Comparison of ENCODE assay signal across 8 mouse cellular contexts in the genomic region with DNA sequence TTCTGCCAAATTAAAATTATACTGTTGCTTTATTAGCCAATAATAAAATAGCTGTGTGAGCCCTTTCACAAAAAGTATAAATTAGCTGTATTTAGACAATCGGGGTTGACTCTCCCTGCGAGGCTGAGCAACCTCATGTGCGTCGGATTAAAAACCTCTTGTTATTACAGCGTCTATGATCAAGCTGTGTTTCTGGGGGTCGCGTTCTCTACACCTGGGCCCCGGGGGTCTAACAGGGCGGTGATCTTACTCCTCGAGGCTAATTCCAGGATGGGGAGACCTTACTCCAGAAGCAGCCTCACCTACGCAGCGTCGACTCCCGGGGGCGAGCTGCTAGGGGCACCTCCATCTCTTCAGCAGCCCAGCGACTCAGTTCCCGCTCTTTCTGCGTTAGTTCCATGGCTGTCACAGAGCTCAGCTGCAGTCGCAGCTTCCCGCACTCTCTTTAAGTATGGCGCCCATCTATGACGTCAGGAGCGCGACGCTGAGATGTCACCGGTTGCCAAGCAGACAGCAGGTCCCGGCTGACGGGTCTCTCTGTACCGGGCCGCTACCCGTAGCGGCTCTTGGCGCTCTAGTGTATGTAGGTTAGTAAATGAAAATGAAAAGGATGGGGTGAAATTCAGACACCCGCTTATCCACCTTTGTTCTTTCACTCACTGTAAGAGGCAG. TPM values are rescaled to one million over a fixed set of nuclear protein-coding genes. Genes with fewer than 3 reads are reported as not detected.
A peak's percentile ranks its signal among the peaks of the same experiment; 100 is the strongest.
DNase-seq lines count a peak whose midpoint lies in the region; ATAC-seq lines count a peak whose summit lies in the region.

A gene (minus strand): TSS at position 466 of the 672 bp plus-strand sequence.

- ATAC-seq in common myeloid progenitor, adult 5-6 weeks (replicated peaks; ENCODE audit: low read depth, poor library complexity, severe bottlenecking): peak; percentile 98
- ATAC-seq in megakaryocyte progenitor cell, adult 5-6 weeks (replicated peaks; ENCODE audit: poor library complexity): peak; percentile 99

- DNase-seq in ZHBTc4 (ENCODE audit: low read depth, low spot score): peak; percentile 95
- DNase-seq in gastrocnemius, adult 8-10 months (ENCODE audit: low spot score in 2 of 2): peak; percentile 73 to 78
- DNase-seq in induced T-regulatory cell, adult 2 months (ENCODE audit: low read depth): peak; percentile 97
- peak; percentile 77 to 95 for DNase-seq in left cerebral cortex, adult 9 months (ENCODE audit: low spot score in 2 of 2)
- DNase-seq in right cerebral cortex, postnatal 14 days: peak; percentile 92
- peak; percentile 84 to 89 for DNase-seq in urinary bladder, postnatal 36 days (ENCODE audit: low spot score in 2 of 2)

RNA-seq across cellular contexts. Expression of the gene that starts here (rescaled TPM):
- 17.2 and 27.1 TPM in 2 replicates for total RNA-seq in common myeloid progenitor, adult 5-6 weeks (2017)
- 1 to 10 TPM; 2.0 to 4.3 (median 4.0) TPM for total RNA-seq in gastrocnemius, adult 8-10 months (2022)
- total RNA-seq in megakaryocyte progenitor cell, adult 5-6 weeks (2015): 31.0 and 31.3 TPM in 2 replicates
- 21.5 and 28.7 TPM in 2 replicates for total RNA-seq in megakaryocyte progenitor cell, adult 5-6 weeks (2017)

Comparison
In these comparisons a context has a peak if more than half of its experiments do, and no peak if none do; other contexts are left out.
1. Peak in every context shown above with its lines: DNase-seq and ATAC-seq.